Mouse (Mus musculus) inflammation-experienced regulatory T-cells, adult 6 months (primary cell): ENCODE measurements around the gene Susd4. TPM values are rescaled to one million over a fixed set of nuclear protein-coding genes. Genes with fewer than 3 reads are reported as not detected.

Experiments used
- ATAC-seq: one replicate; pipeline ENCODE4 v1.8.0; 2017
- polyA plus RNA-seq, 3 experiments: library from polyadenylated mRNA; unstranded; fragments of 100-300 nt; shearing (Covaris generic); gene quantifications; one replicate each; pipeline ENCODE4 v1.2.1; 2017

The Susd4 gene
- polyA plus RNA-seq, 3 experiments from 2014 or later: 3.9 to 5.5 TPM; not detected in 1

- ATAC-seq: no peak
Observed at GRCm38 (mm10) chr1:182787030-182787429, 23.4 kb downstream of the Susd4 start.

- ATAC-seq: no peak
Observed at GRCm38 (mm10) chr1:182788896-182789295, 25.2 kb downstream of the Susd4 start.

GRCm38 (mm10) chr1:182792521-182793071, 28.9 kb downstream of the Susd4 start:
- ATAC-seq: no peak

- ATAC-seq: no peak
Observed at GRCm38 (mm10) chr1:182794221-182794620, 30.6 kb downstream of the Susd4 start.

GRCm38 (mm10) chr1:182794628-182795027, 31.0 kb downstream of the Susd4 start:
- ATAC-seq: no peak

GRCm38 (mm10) chr1:182797048-182797447, 33.4 kb downstream of the Susd4 start:
- ATAC-seq: no peak

GRCm38 (mm10) chr1:182801590-182801989, 37.9 kb downstream of the Susd4 start:
- no peak for ATAC-seq

- no peak for ATAC-seq
Observed at GRCm38 (mm10) chr1:182802891-182803290, 39.2 kb downstream of the Susd4 start.

- ATAC-seq: no peak
Observed at GRCm38 (mm10) chr1:182813991-182814390, 50.3 kb downstream of the Susd4 start.

- no peak for ATAC-seq
Observed at GRCm38 (mm10) chr1:182814566-182814965, 50.9 kb downstream of the Susd4 start.

- no peak for ATAC-seq
Observed at GRCm38 (mm10) chr1:182817106-182817505, 53.4 kb downstream of the Susd4 start.

GRCm38 (mm10) chr1:182817624-182818023, 54.0 kb downstream of the Susd4 start:
- no peak for ATAC-seq

GRCm38 (mm10) chr1:182818931-182819330, 55.3 kb downstream of the Susd4 start:
- ATAC-seq: no peak

- ATAC-seq: no peak
Observed at GRCm38 (mm10) chr1:182822729-182823128, 59.1 kb downstream of the Susd4 start.

- no peak for ATAC-seq
Observed at GRCm38 (mm10) chr1:182823723-182824421, 60.2 kb downstream of the Susd4 start.

- no peak for ATAC-seq
Observed at GRCm38 (mm10) chr1:182826557-182826956, 62.9 kb downstream of the Susd4 start.

- no peak for ATAC-seq
Observed at GRCm38 (mm10) chr1:182838061-182838460, 74.4 kb downstream of the Susd4 start.

- ATAC-seq: no peak
Observed at GRCm38 (mm10) chr1:182839332-182839929, 75.8 kb downstream of the Susd4 start.

- no peak for ATAC-seq
Observed at GRCm38 (mm10) chr1:182840011-182840410, 76.4 kb downstream of the Susd4 start.

- no peak for ATAC-seq
Observed at GRCm38 (mm10) chr1:182840606-182841005, 76.9 kb downstream of the Susd4 start.

GRCm38 (mm10) chr1:182849556-182849955, 85.9 kb downstream of the Susd4 start:
- no peak for ATAC-seq

GRCm38 (mm10) chr1:182850080-182850479, 86.4 kb downstream of the Susd4 start:
- ATAC-seq: no peak

- no peak for ATAC-seq
Observed at GRCm38 (mm10) chr1:182852158-182852557, 88.5 kb downstream of the Susd4 start.

- no peak for ATAC-seq
Observed at GRCm38 (mm10) chr1:182856636-182857035, 93.0 kb downstream of the Susd4 start.
